Mouse (Mus musculus) olfactory bulb, adult 2 months (tissue): ENCODE data around the gene Zfp799. TPM values are rescaled to one million over a fixed set of nuclear protein-coding genes. Genes with fewer than 3 reads are reported as not detected.
"Not testable (repeated sequence)": the region's sequence is repeated elsewhere in the genome, so short reads cannot be mapped to it uniquely, and the experiment has no call there.

ENCODE experiments used
- H3K27ac ChIP-seq: fragments of 200-500 bp; 2 replicates; pipeline ENCODE4 v1.5.1; 2012; ENCODE audit warnings: low read depth, low read length; ENCODE audit not compliant: insufficient read depth
- H3K4me1 ChIP-seq: fragments of 200-500 bp; 2 replicates; pipeline ENCODE4 v1.6.1; 2012; ENCODE audit warnings: low read length; ENCODE audit not compliant: control insufficient read depth, insufficient read depth
- H3K4me3 ChIP-seq: fragments of 200-500 bp; 2 replicates; pipeline ENCODE4 v1.5.1; 2012; ENCODE audit warnings: mild to moderate bottlenecking, low read depth, low read length, moderate library complexity; ENCODE audit not compliant: insufficient read depth
- CTCF ChIP-seq: fragments of 200-500 bp; IDR thresholded peaks from 2 replicates; pipeline ENCODE4 v1.5.1; 2012; ENCODE audit warnings: low read depth, mild to moderate bottlenecking, low read length, moderate library complexity; ENCODE audit not compliant: insufficient read depth
- POLR2A ChIP-seq: fragments of 200-500 bp; IDR thresholded peaks from 2 replicates; pipeline ENCODE4 v1.6.1; 2012; ENCODE audit warnings: mild to moderate bottlenecking, low read depth, low read length, moderate library complexity; ENCODE audit not compliant: insufficient read depth
- WGBS: fragments of 180-500 bp; shearing (Covaris S2); methylation state at CpG from one replicate; pipeline ENCODE4 v1.1.7; 2018; 5-methylcytosine and 5-hydroxymethylcytosine counted together
- polyA plus RNA-seq: library from polyadenylated mRNA; stranded (reverse); fragments of >200 nt; gene quantifications from 2 replicates; pipeline ENCODE4 v1.2.4, GENCODE M21; 2012; ENCODE audit warnings: low replicate concordance; ENCODE audit not compliant: missing spikeins, insufficient read depth, insufficient read length

Gene Zfp799
- polyA plus RNA-seq, result not detected in 2 replicates

- Histone ChIP-seq H3K4me3 (peak within 1 kb of the TSS; percentile 63), H3K27ac (peak within 1 kb of the TSS; percentile 89), H3K4me1 (no peaks in the 10 kb centered on the region)
- TF ChIP-seq CTCF, result no peak
- peak; percentile 43; the same call in 1 of the 2 replicates for TF ChIP-seq POLR2A
- WGBS, result 1% methylated on average over 35 of the region's 35 CpGs
Observed at GRCm38 (mm10) chr17:32829540-32830417, at the start of gene Zfp799. Gene Zfp799, minus strand, starts transcription at chr17:32830261.

- Histone ChIP-seq H3K4me3 (no peak overlapping the region), H3K4me1 (no peaks in the 10 kb centered on the region), H3K27ac (no peak overlapping the region)
- 92% methylated on average over 11 of the region's 11 CpGs for WGBS
- TF ChIP-seq CTCF (no peak), POLR2A (no peak)
Observed at GRCm38 (mm10) chr17:32878773-32879172, 48.7 kb upstream of the Zfp799 start.

GRCm38 (mm10) chr17:32877471-32878171, 47.6 kb upstream of the Zfp799 start:
- no peaks in the 10 kb centered on the region for H3K4me1 ChIP-seq
- H3K4me3 ChIP-seq, result no peak overlapping the region
- no peak overlapping the region for H3K27ac ChIP-seq
- no peak for TF ChIP-seq CTCF
- TF ChIP-seq POLR2A, result no peak
- WGBS, result 18% methylated on average over 22 of the region's 22 CpGs

DNA sequence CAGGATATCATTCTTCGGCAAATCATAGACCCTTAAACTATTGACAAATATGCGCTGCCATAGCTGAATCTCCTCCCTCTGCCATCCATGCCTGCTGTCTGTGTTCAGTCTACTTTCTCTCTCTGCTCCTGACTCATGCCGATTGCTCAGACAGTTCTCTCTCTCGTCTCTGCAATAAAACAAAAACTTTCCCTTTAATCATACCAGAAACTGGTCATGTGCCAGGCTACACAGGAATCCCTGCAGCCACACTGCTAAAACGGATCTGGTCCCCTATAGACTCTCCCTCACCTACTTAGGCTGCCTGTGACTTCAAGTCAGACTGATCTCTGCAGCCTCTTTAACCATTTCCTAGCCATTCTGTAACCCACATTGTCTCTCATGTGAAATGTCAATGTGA, 42.6 kb upstream of the Zfp799 start:
- TF ChIP-seq POLR2A, result no peak
- no peak overlapping the region for H3K27ac ChIP-seq
- no peaks in the 10 kb centered on the region for H3K4me1 ChIP-seq
- H3K4me3 ChIP-seq, result no peak overlapping the region
- 58% methylated on average over 5 of the region's 5 CpGs for WGBS

DNA sequence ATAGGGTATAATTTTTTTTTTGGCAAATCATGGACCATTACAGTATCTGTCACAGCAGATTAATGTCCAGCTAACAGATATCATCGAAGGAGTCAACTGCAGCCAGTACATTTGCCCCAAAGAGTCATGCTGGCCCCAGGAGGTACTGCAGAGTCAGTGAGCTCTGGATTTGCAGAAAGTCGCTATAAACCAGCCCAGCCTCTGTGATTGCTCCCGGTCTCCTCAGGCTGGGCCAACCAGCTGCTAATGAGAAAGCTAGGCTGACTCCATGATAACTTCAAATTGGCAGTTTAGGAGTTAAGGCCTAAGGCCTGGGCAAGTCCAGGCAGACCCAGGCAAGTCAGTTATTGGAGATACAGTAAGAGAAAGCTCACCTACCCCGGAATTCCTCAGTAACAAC, 42.0 kb upstream of the Zfp799 start:
- TF ChIP-seq CTCF, result no peak
- no peak for TF ChIP-seq POLR2A
- no peak overlapping the region for H3K27ac ChIP-seq
- H3K4me3 ChIP-seq, result no peak overlapping the region
- H3K4me1 ChIP-seq, result no peaks in the 10 kb centered on the region
- WGBS, result 84% methylated on average over 4 of the region's 4 CpGs

GRCm38 (mm10) chr17:32871483-32871882, 41.4 kb upstream of the Zfp799 start:
- H3K4me3 ChIP-seq, result no peak overlapping the region
- TF ChIP-seq CTCF, result no peak
- WGBS, result 91% methylated on average over 1 of the region's 1 CpGs
- no peak overlapping the region for H3K27ac ChIP-seq
- no peaks in the 10 kb centered on the region for H3K4me1 ChIP-seq

- H3K27ac ChIP-seq, H3K4me3 ChIP-seq, H3K4me1 ChIP-seq: not testable (repeated sequence)
- 59% methylated on average over 5 of the region's 7 CpGs for WGBS
Observed at GRCm38 (mm10) chr17:32867266-32867665, 37.2 kb upstream of the Zfp799 start.

DNA sequence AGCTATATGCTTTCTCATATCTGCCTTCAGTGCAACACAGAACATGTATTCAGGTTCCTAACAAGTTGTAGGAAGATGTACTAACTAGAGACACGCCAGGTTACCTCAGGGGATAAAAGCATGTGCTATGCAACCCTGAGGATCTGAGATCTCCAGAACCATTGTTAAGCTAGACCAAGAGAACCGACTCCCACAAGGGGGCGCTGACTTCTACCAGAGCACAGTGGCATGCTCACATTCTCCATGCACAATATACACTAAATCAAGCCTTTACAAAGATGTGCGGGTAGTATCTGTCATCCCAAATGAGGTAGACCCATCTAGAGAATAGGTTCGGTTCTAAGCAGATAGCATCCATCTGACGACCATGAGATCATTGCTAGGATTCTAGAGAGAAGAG, 26.7 kb upstream of the Zfp799 start:
- not testable (repeated sequence) for H3K4me1 ChIP-seq, H3K27ac ChIP-seq, H3K4me3 ChIP-seq
- 77% methylated on average over 4 of the region's 6 CpGs for WGBS

DNA sequence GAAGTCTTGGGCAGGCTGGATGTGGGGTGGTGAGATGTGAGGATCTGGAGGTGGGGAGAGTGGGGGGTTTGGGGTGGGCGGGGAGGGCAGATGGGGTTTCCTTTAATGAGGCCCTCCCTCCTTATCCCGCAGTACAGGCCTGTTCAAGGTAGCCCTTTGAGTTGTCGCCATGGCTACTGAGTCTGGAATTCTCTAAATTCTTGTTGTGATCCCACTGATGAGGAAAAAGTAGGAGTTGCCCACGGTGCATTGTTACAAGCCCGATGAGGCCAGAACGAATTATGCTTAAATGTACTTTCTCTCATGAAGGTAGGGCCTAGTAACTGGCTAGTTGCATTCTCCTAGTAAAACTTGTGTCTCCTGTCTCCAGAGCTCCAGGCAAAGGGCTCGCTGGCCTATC, 21.5 kb upstream of the Zfp799 start:
- TF ChIP-seq POLR2A (no peak), CTCF (no peak)

DNA sequence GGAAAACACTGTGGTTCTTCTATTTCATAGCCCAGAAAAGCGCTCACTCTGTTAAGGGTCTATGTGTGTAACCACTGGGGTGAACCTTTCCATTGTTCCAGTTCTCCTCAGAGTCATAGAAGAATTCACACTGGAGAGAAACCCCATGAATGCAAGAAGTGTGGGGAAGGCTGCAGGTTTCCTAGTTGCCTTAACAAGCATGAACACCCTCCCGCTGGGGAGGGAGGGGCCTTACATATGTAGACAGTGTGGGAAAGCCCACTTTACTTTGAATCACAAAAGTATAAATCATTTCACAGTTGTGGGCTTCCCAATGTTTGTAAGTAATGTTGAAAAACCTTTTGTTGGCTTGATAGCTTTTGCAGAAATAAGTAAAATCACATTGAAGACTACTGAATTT, 11.3 kb upstream of the Zfp799 start:
- 46% methylated on average over 2 of the region's 2 CpGs for WGBS

More for the DNA sequence above, 21.5 kb upstream of the Zfp799 start:
- Histone ChIP-seq H3K4me1 (no peaks in the 10 kb centered on the region), H3K27ac (no peak overlapping the region), H3K4me3 (no peak overlapping the region)
- 25% methylated on average over 7 of the region's 7 CpGs for WGBS

More for the DNA sequence above, 11.3 kb upstream of the Zfp799 start:
- Histone ChIP-seq H3K27ac (no peak overlapping the region), H3K4me1 (peaks cover 3% of the 10 kb centered on the region; the same call in 1 of the 2 replicates), H3K4me3 (no peak overlapping the region)
- TF ChIP-seq CTCF (no peak), POLR2A (no peak)
